Mouse (Mus musculus) spleen, embryonic (tissue): Measurements from ENCODE around the gene Mfsd7a.

Experiments used
- CTCF ChIA-PET: fragments of 350-600 bp; sonication (Branson Sonifier 250); formaldehyde crosslinking; loops from one replicate; lab custom pipeline; 2022; lab: Charles Lee

Mfsd7a gene

GRCm38 (mm10) chr5:108433804-108434587 lies 14.7 kb downstream of the Mfsd7a start, which contains the start of gene Atp5k:
TSS of gene Atp5k (minus strand) at chr5:108434448.
- CTCF ChIA-PET, result interaction anchor here (0.7 to 1.2 kb wide), 2 partner anchors 11 to 256 kb away, joined by 3 to 4 read pairs; no protein-coding TSS in a partner anchor

GRCm38 (mm10) chr5:108431196-108431595 lies 17.5 kb downstream of the Mfsd7a start:
- CTCF ChIA-PET, result no interaction called here

GRCm38 (mm10) chr5:108427186-108427585 lies 21.5 kb downstream of the Mfsd7a start:
- CTCF ChIA-PET, result no interaction called here

- CTCF ChIA-PET, result no interaction called here
These were observed 25.3 kb downstream of the Mfsd7a start for GRCm38 (mm10) chr5:108423427-108423826.

- CTCF ChIA-PET, result no interaction called here
These were observed 25.9 kb downstream of the Mfsd7a start for GRCm38 (mm10) chr5:108422741-108423140.

- CTCF ChIA-PET, result interaction anchor here (0.7 kb wide), 1 partner anchor 815 kb away, joined by 4 read pairs; no protein-coding TSS in a partner anchor
These were observed 34.0 kb downstream of the Mfsd7a start for GRCm38 (mm10) chr5:108414711-108415110.

- CTCF ChIA-PET, result no interaction called here
These were observed 41.7 kb downstream of the Mfsd7a start for GRCm38 (mm10) chr5:108406977-108407376.

GRCm38 (mm10) chr5:108405460-108405859 lies 43.2 kb downstream of the Mfsd7a start:
- CTCF ChIA-PET, result no interaction called here

- CTCF ChIA-PET, result no interaction called here
These were observed 45.2 kb downstream of the Mfsd7a start for GRCm38 (mm10) chr5:108403453-108403852.
